Mouse (Mus musculus) lung, embryonic 15.5 days (tissue): ENCODE data around the gene Jak1. TPM values are rescaled to one million over a fixed set of nuclear protein-coding genes. Genes with fewer than 3 reads are reported as not detected.

Source experiments
- ATAC-seq: fragments of 200-750 bp; cut with Nextera tagmentation; 2 replicates; pipeline ENCODE4 v1.8.0; 2017; ENCODE audit warnings: moderate number of reproducible peaks, borderline replicate concordance; ENCODE audit not compliant: low FRiP score, low TSS enrichment; ENCODE audit errors: extremely low read depth
- H3K27ac ChIP-seq: fragments of 300-500 bp; sonication (generic); 2 replicates; pipeline ENCODE4 v1.5.1; 2015; ENCODE audit warnings: moderate library complexity, mild to moderate bottlenecking, inconsistent platforms
- H3K27me3 ChIP-seq: fragments of 300-500 bp; sonication (generic); 2 replicates; pipeline ENCODE4 v1.6.1; 2015; ENCODE audit warnings: inconsistent platforms
- H3K36me3 ChIP-seq: fragments of 300-500 bp; sonication (generic); 2 replicates; pipeline ENCODE4 v1.6.1; 2015; ENCODE audit warnings: inconsistent platforms
- H3K4me1 ChIP-seq: fragments of 300-500 bp; sonication (generic); 2 replicates; pipeline ENCODE4 v1.6.1; 2015; ENCODE audit warnings: inconsistent platforms
- H3K4me2 ChIP-seq: fragments of 300-500 bp; sonication (generic); 2 replicates; pipeline ENCODE4 v1.6.1; 2015; ENCODE audit warnings: inconsistent platforms, mild to moderate bottlenecking, moderate library complexity
- H3K4me3 ChIP-seq: fragments of 300-500 bp; sonication (generic); 2 replicates; pipeline ENCODE4 v1.5.1; 2015; ENCODE audit warnings: mild to moderate bottlenecking, inconsistent platforms
- H3K9ac ChIP-seq: fragments of 300-500 bp; sonication (generic); 2 replicates; pipeline ENCODE4 v1.6.1; 2015; ENCODE audit warnings: inconsistent platforms
- H3K9me3 ChIP-seq: fragments of 300-500 bp; sonication (generic); 2 replicates; pipeline ENCODE4 v1.6.1; 2016; ENCODE audit warnings: inconsistent platforms
- WGBS: fragments of 180-500 bp; shearing (Covaris S2); methylation state at CpG from one replicate; pipeline ENCODE4 v1.1.7; 2015; 5-methylcytosine and 5-hydroxymethylcytosine counted together
- polyA plus RNA-seq: library from polyadenylated mRNA; unstranded; fragments of >200 nt; fragmentation: Nextera tagmentation; extraction: Ambion mirVana; gene quantifications from 2 replicates; pipeline ENCODE4 v1.2.1, GENCODE M21; 2015

Jak1 gene
- polyA plus RNA-seq, 1 experiment from 2014 or later = 84.6 TPM

DNA sequence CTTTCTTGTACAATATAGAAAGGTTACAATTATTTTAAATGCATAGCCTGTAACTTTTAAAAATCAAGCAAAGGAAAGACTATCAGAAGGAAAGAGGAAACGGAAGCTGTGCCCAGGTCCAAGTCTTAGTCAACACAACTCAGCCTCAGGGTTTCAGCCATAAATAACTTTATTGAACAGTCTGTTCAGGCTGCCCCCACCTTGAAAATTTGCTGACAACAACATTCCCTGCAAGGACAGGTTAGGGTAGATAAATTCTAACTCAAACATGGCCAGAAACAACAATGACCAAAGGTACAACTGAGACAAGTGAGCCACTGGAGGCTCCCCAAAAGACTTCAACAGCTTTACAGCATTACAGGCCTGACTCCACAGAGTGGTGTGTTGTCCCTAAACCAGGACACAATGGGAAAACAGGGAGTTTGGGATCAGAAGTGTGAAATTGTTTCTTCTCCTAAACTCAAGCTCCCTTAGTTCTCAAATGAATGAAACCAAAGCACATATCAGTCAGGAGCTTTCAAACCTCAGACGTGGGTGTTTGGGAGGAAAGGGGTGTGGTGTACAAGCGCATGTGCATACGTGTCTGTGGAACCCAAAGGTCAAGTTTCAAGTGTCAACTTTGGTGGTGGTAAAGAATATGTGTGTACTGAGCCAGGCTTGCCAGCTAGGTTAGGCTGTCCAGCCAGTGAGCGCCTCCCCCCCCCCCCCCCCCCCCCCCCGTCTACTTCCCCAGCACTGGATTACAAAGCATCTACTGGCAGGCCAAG lies 14.9 kb downstream of the Jak1 start:
- WGBS = 56% methylated on average over 5 of the region's 6 CpGs
- Histone ChIP-seq H3K4me2 (no peak overlapping the region), H3K9ac (no peak overlapping the region), H3K4me1 (peaks cover 17% of the 10 kb centered on the region), H3K4me3 (no peak overlapping the region), H3K36me3 (no peaks in the 10 kb centered on the region), H3K9me3 (no peaks in the 10 kb centered on the region), H3K27me3 (no peaks in the 10 kb centered on the region), H3K27ac (no peak overlapping the region)
- ATAC-seq = no peak

- no peaks in the 10 kb centered on the region for H3K27me3 ChIP-seq
- H3K9me3 ChIP-seq = no peaks in the 10 kb centered on the region
- H3K4me1 ChIP-seq = 0 out of 2 replicates have a peak, but pooled peaks cover 9% of the 10 kb centered on the region
- WGBS = 45% methylated on average over 2 of the region's 2 CpGs
- H3K36me3 ChIP-seq = no peaks in the 10 kb centered on the region
- ATAC-seq = no peak
- no peak overlapping the region for H3K4me2 ChIP-seq
- H3K27ac ChIP-seq = no peak overlapping the region
- H3K9ac ChIP-seq = no peak overlapping the region
- H3K4me3 ChIP-seq = no peak overlapping the region
These were observed 17.7 kb downstream of the Jak1 start for GRCm38 (mm10) chr4:101247355-101247754.

DNA sequence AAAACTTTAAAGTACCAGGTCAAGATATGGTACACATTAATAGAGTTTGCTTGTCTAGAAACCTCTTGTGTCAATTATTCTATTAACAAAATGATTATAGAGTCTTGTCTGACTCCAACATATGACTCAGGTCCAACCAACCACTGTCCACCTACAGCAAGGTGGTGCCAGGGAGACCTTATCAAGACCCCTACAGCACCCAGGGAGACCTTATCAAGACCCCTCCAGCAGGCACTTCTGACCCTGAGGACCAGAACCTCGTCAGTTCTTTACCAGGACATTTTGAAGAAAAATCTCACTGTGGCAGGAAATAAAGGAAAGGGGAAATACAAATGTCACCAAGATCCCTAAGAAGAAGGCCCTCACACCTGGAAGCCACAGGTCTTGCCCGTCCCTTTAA lies 18.5 kb downstream of the Jak1 start:
- H3K4me2 ChIP-seq = no peak overlapping the region
- no peaks in the 10 kb centered on the region for H3K27me3 ChIP-seq
- 0 out of 2 replicates have a peak, but pooled peaks cover 9% of the 10 kb centered on the region for H3K4me1 ChIP-seq
- no peaks in the 10 kb centered on the region for H3K9me3 ChIP-seq
- no peaks in the 10 kb centered on the region for H3K36me3 ChIP-seq
- no peak for ATAC-seq
- no peak overlapping the region for H3K9ac ChIP-seq
- H3K4me3 ChIP-seq = no peak overlapping the region
- 58% methylated on average over 2 of the region's 2 CpGs for WGBS
- H3K27ac ChIP-seq = no peak overlapping the region

DNA sequence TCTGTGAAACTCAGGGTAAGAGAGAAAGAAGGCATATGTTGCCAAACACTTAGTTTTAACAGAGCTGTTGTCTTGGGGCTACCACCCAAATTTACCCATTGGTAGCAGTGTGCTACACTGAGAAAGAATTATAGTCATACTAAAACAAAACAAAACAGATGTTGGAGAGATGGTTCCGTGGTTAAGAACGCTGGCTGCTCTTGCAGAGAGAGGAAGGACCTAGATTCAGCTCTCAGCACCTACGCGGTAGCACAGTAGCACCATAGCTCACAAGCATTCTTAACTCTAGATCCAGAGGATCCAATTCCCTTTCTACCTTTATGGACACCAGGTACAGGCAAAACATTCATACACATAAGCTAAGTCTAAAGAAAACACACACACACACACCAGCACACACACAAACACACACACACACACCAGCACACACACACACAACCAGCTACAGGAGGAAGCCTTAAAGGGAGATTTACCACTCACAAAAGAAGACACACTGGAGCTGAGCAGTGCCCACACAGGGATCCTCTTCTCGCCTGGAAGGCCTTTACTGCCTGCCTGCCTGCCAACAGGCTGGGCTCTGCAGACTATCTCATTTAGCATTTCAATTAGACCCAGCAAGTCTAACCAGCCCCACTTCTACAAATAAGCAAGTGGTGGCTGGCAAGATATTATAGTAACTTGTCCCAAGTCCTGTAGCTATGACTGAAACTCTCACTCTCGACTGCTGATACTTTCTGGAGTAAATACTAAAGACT lies 20.6 kb downstream of the Jak1 start:
- 0 out of 2 replicates have a peak, but pooled peaks cover 5% of the 10 kb centered on the region for H3K4me1 ChIP-seq
- WGBS = 78% methylated on average over 6 of the region's 6 CpGs

GRCm38 (mm10) chr4:101240875-101241173 lies 24.3 kb downstream of the Jak1 start:
- H3K27ac ChIP-seq = no peak overlapping the region
- H3K4me2 ChIP-seq = no peak overlapping the region
- H3K9me3 ChIP-seq = no peaks in the 10 kb centered on the region
- H3K27me3 ChIP-seq = no peaks in the 10 kb centered on the region
- WGBS = 76% methylated on average over 3 of the region's 3 CpGs
- no peak for ATAC-seq
- no peak overlapping the region for H3K9ac ChIP-seq
- H3K4me3 ChIP-seq = no peak overlapping the region
- H3K36me3 ChIP-seq = no peaks in the 10 kb centered on the region
- H3K4me1 ChIP-seq = 0 out of 2 replicates have a peak, but pooled peaks cover 5% of the 10 kb centered on the region

More for the DNA sequence above, 20.6 kb downstream of the Jak1 start:
- Histone ChIP-seq H3K9me3 (no peaks in the 10 kb centered on the region), H3K4me3 (no peak overlapping the region), H3K36me3 (no peaks in the 10 kb centered on the region), H3K27me3 (no peaks in the 10 kb centered on the region), H3K9ac (no peak overlapping the region), H3K4me2 (no peak overlapping the region), H3K27ac (no peak overlapping the region)
- no peak for ATAC-seq

GRCm38 (mm10) chr4:101240163-101240874 lies 24.8 kb downstream of the Jak1 start:
- H3K4me2 ChIP-seq = no peak overlapping the region
- no peaks in the 10 kb centered on the region for H3K9me3 ChIP-seq
- H3K36me3 ChIP-seq = no peaks in the 10 kb centered on the region
- H3K9ac ChIP-seq = no peak overlapping the region
- no peak overlapping the region for H3K27ac ChIP-seq
- no peaks in the 10 kb centered on the region for H3K27me3 ChIP-seq
- no peak for ATAC-seq
- 88% methylated on average over 5 of the region's 5 CpGs for WGBS
- H3K4me3 ChIP-seq = no peak overlapping the region
- 0 out of 2 replicates have a peak, but pooled peaks cover 5% of the 10 kb centered on the region for H3K4me1 ChIP-seq

- no peak overlapping the region for H3K4me2 ChIP-seq
- peaks cover 7% of the 10 kb centered on the region for H3K4me1 ChIP-seq
- no peaks in the 10 kb centered on the region for H3K9me3 ChIP-seq
- no peaks in the 10 kb centered on the region for H3K27me3 ChIP-seq
- no peaks in the 10 kb centered on the region for H3K36me3 ChIP-seq
- H3K27ac ChIP-seq = no peak overlapping the region
- no peak overlapping the region for H3K4me3 ChIP-seq
- ATAC-seq = no peak
- 91% methylated on average over 3 of the region's 3 CpGs for WGBS
- H3K9ac ChIP-seq = no peak overlapping the region
These were observed 25.5 kb downstream of the Jak1 start for GRCm38 (mm10) chr4:101239313-101240162.

DNA sequence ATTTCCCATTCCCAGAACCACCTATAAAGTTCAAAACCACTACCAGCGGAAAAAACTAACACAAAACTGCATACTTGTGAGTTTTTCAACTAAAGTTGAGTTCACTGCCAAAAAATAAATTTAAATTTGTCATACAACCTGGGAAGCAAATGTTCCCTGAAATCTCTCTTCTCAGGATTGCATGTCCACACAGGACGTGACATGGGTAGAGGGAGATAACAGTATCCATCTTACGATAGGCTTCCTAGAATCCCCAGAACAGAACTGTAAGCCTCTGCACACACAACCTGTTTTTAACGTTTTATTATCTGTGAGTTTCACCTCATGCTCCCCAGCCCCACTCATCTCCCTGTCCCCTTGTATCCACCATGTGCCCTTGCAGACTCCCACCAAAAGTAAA lies 26.5 kb downstream of the Jak1 start:
- Histone ChIP-seq H3K4me1 (peaks cover 9% of the 10 kb centered on the region), H3K36me3 (no peaks in the 10 kb centered on the region), H3K27ac (no peak overlapping the region), H3K4me2 (no peak overlapping the region), H3K4me3 (no peak overlapping the region), H3K9ac (no peak overlapping the region), H3K9me3 (no peaks in the 10 kb centered on the region), H3K27me3 (no peaks in the 10 kb centered on the region)
- ATAC-seq = no peak
- WGBS = 73% methylated on average over 4 of the region's 4 CpGs

DNA sequence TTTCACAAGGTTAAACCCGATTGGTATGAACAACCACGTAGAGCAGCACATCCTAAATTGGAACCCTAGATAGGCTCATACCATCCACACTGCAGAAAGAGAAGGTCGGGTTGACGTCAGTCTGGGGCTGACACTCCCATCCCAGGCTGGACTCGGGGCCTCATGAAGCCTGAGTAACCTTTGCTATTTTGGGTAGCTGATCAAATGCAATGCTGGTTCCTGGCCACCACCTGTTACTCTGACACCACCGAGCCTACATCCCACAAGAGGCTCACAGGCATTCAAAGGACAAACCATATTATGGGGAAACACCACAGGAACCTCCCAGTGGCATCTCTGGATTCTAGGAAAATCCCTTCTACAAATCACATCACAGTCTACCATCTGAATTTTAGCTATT lies 28.3 kb downstream of the Jak1 start:
- no peak for ATAC-seq
- H3K4me3 ChIP-seq = no peak overlapping the region
- WGBS = 77% methylated on average over 6 of the region's 6 CpGs

GRCm38 (mm10) chr4:101235964-101236363 lies 29.1 kb downstream of the Jak1 start:
- H3K27ac ChIP-seq = no peak overlapping the region
- ATAC-seq = no peak
- WGBS = 88% methylated on average over 1 of the region's 1 CpGs

More for the DNA sequence above, 28.3 kb downstream of the Jak1 start:
- Histone ChIP-seq H3K4me1 (peaks cover 9% of the 10 kb centered on the region), H3K27me3 (no peaks in the 10 kb centered on the region), H3K4me2 (no peak overlapping the region), H3K36me3 (no peaks in the 10 kb centered on the region), H3K9ac (no peak overlapping the region), H3K9me3 (no peaks in the 10 kb centered on the region), H3K27ac (no peak overlapping the region)

GRCm38 (mm10) chr4:101234753-101235152 lies 30.3 kb downstream of the Jak1 start:
- ATAC-seq = no peak
- Histone ChIP-seq H3K27ac (no peak overlapping the region), H3K4me3 (no peak overlapping the region), H3K9me3 (no peaks in the 10 kb centered on the region), H3K9ac (no peak overlapping the region), H3K4me2 (no peak overlapping the region), H3K36me3 (no peaks in the 10 kb centered on the region), H3K27me3 (no peaks in the 10 kb centered on the region), H3K4me1 (peaks cover 9% of the 10 kb centered on the region)
- 69% methylated on average over 1 of the region's 1 CpGs for WGBS

More at GRCm38 (mm10) chr4:101235964-101236363, 29.1 kb downstream of the Jak1 start:
- Histone ChIP-seq H3K4me3 (no peak overlapping the region), H3K36me3 (no peaks in the 10 kb centered on the region), H3K4me2 (no peak overlapping the region), H3K9ac (no peak overlapping the region), H3K27me3 (no peaks in the 10 kb centered on the region), H3K4me1 (peaks cover 9% of the 10 kb centered on the region), H3K9me3 (no peaks in the 10 kb centered on the region)
